Mouse (Mus musculus) myocyte (in vitro differentiated cells): ENCODE results near the gene Lrrc18.

Experiments used
- CEBPB ChIP-seq: IDR thresholded peaks from 2 replicates; pipeline ENCODE4 v1.6.1; 2011; ENCODE audit warnings: mild to moderate bottlenecking, moderate library complexity; ENCODE audit not compliant: poor library complexity, insufficient read depth, severe bottlenecking
- E2F4 ChIP-seq: IDR thresholded peaks from one replicate; pipeline ENCODE4 v1.6.1; 2011; ENCODE audit warnings: mild to moderate bottlenecking, control low read depth, moderate library complexity; ENCODE audit not compliant: insufficient read depth
- MAX ChIP-seq: IDR thresholded peaks from one replicate; pipeline ENCODE4 v1.6.1; 2011; ENCODE audit warnings: low read depth, mild to moderate bottlenecking, control low read depth
- MYOD1 ChIP-seq, 3 experiments: IDR thresholded peaks; one replicate each; pipeline ENCODE4 v1.6.1; 2011; ENCODE audit warnings: control low read depth in 2 of 3, low read depth in 2 of 3, mild to moderate bottlenecking in 2 of 3, moderate library complexity in 1 of 3; ENCODE audit not compliant: insufficient read length in 2 of 3, control insufficient read depth in 1 of 3
- POLR2A ChIP-seq: IDR thresholded peaks from one replicate; pipeline ENCODE4 v1.6.1; 2011; ENCODE audit warnings: low read depth, mild to moderate bottlenecking, control low read depth, moderate library complexity; ENCODE audit not compliant: insufficient read length
- POLR2AphosphoS2 ChIP-seq: IDR thresholded peaks from one replicate; pipeline ENCODE4 v1.6.1; 2011; ENCODE audit warnings: low read depth, control low read depth; ENCODE audit not compliant: insufficient read length
- REST ChIP-seq: IDR thresholded peaks from one replicate; pipeline ENCODE4 v1.6.1; 2011; ENCODE audit warnings: mild to moderate bottlenecking, control low read depth, moderate library complexity; ENCODE audit not compliant: insufficient read depth, insufficient read length
- SRF ChIP-seq: IDR thresholded peaks from one replicate; pipeline ENCODE4 v1.6.1; 2011; ENCODE audit warnings: low read depth; ENCODE audit not compliant: control insufficient read depth, insufficient read length
- TCF3 ChIP-seq: IDR thresholded peaks from one replicate; pipeline ENCODE4 v1.6.1; 2011; ENCODE audit warnings: low read depth, control low read depth; ENCODE audit not compliant: insufficient read length

GRCm38 (mm10) chr14:33019050-33019449 is 27.9 kb downstream of the Lrrc18 start:
- no peak for TF ChIP-seq POLR2AphosphoS2
- no peak for TF ChIP-seq MAX
- TF ChIP-seq POLR2A: no peak
- TF ChIP-seq SRF: no peak
- no peak for TF ChIP-seq CEBPB
- TF ChIP-seq MYOD1 (IDR thresholded peaks at IDR 0.05; ENCODE audit: control insufficient read depth in 1 of 3, insufficient read length in 2 of 3, low read depth in 2 of 3): no peak
- no peak for TF ChIP-seq E2F4
- no peak for TF ChIP-seq REST
- no peak for TF ChIP-seq TCF3
